Comparison of ENCODE assay signal across 21 mouse cellular contexts in the genomic region with DNA sequence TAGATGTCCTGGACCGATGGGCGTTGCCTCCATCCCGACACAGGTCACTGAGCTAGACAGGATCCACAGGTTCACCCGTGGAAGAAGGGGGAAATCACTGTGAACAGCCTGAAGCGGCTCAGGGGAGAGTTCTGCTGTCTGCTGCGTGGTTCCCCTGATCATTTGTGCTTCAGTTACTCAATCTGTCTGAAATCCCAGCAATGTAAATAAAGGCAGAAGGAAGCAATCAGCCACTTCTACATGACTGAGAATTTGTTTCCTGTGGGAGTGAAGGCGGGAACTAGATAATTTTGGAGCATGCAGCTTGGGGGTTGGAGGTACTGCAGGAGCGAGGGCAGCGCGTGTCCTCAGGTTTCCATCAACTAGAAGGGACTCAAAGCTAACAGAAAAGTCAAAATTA.
DNase-seq lines count a peak whose midpoint lies in the region; ATAC-seq and TF ChIP-seq lines count a peak whose summit lies in the region.
"Had no signal": no experiment of that assay in that cellular context is flagged by ENCODE, and none has a peak within 500 bp of the region (broad histone marks: within the 10 kb centered on the region; RNA-seq: fewer than 3 reads in every experiment).

No protein-coding gene starts in this region.

- H3K27me3 ChIP-seq in intestine, embryonic 15.5 days (replicated peaks): no peaks in the 10 kb centered on the region
- H3K27me3 ChIP-seq in intestine, postnatal 0 days (replicated peaks; ENCODE audit: control insufficient read depth, insufficient read depth, low read length): no peaks in the 10 kb centered on the region
- H3K27me3 ChIP-seq in lung, embryonic 14.5 days (ENCODE audit: insufficient read depth, low read length): no peaks in the 10 kb centered on the region
- no peaks in the 10 kb centered on the region for H3K27me3 ChIP-seq in embryonic facial prominence, embryonic 10.5 days (replicated peaks; ENCODE audit: low read depth, poor library complexity, severe bottlenecking)
- no peaks in the 10 kb centered on the region for H3K27me3 ChIP-seq in intestine, embryonic 16.5 days (replicated peaks; ENCODE audit: control insufficient read depth, insufficient read depth, low read length)
- H3K27me3 ChIP-seq in forebrain, embryonic 14.5 days (replicated peaks; ENCODE audit: control insufficient read depth, insufficient read depth, low read length): no peaks in the 10 kb centered on the region
- H3K27me3 ChIP-seq: embryonic facial prominence, embryonic 15.5 days; midbrain, embryonic 15.5 days had no signal

- no peak overlapping the region for H3K4me3 ChIP-seq in intestine, embryonic 15.5 days (replicated peaks)
- H3K4me3 ChIP-seq in intestine, postnatal 0 days (ENCODE audit: low read depth, low read length): no peak overlapping the region
- no peak overlapping the region for H3K4me3 ChIP-seq in lung, embryonic 14.5 days (ENCODE audit: low read depth, low read length)
- H3K4me3 ChIP-seq in lung, adult 2 months (replicated peaks; ENCODE audit: extremely low read depth, low read depth, low read length): no peak overlapping the region
- H3K4me3 ChIP-seq in embryonic facial prominence, embryonic 10.5 days: no peak overlapping the region
- no peak overlapping the region for H3K4me3 ChIP-seq in intestine, embryonic 16.5 days (ENCODE audit: low read length)
- no peak overlapping the region for H3K4me3 ChIP-seq in forebrain, embryonic 14.5 days (ENCODE audit: low read depth, low read length)
- H3K4me3 ChIP-seq: embryonic facial prominence, embryonic 15.5 days; heart, adult 2 months; midbrain, embryonic 15.5 days had no signal

- TF ChIP-seq CTCF in intestine, postnatal 0 days (IDR thresholded peaks at IDR 0.05; ENCODE audit: low read depth): no peak
- TF ChIP-seq CTCF in lung, embryonic 14.5 days (IDR thresholded peaks at IDR 0.05; ENCODE audit: low read depth): no peak
- TF ChIP-seq CTCF in lung, adult 2 months (IDR thresholded peaks at IDR 0.05; ENCODE audit: insufficient read depth, low read length): no peak

- TF ChIP-seq POLR2A in lung, adult 2 months (IDR thresholded peaks at IDR 0.05; ENCODE audit: borderline replicate concordance, extremely low read depth, low read depth, low read length): no peak

- H3K36me3 ChIP-seq in intestine, embryonic 15.5 days: no peaks in the 10 kb centered on the region
- no peaks in the 10 kb centered on the region for H3K36me3 ChIP-seq in intestine, postnatal 0 days (ENCODE audit: control insufficient read depth, insufficient read depth)
- no peaks in the 10 kb centered on the region for H3K36me3 ChIP-seq in lung, embryonic 14.5 days (ENCODE audit: insufficient read depth)
- no peaks in the 10 kb centered on the region for H3K36me3 ChIP-seq in embryonic facial prominence, embryonic 10.5 days (replicated peaks)
- no peaks in the 10 kb centered on the region for H3K36me3 ChIP-seq in intestine, embryonic 16.5 days (ENCODE audit: control insufficient read depth, insufficient read depth, low read length)
- no peaks in the 10 kb centered on the region for H3K36me3 ChIP-seq in forebrain, embryonic 14.5 days (ENCODE audit: control insufficient read depth, insufficient read depth, low read length)
- H3K36me3 ChIP-seq: embryonic facial prominence, embryonic 15.5 days; midbrain, embryonic 15.5 days had no signal

- peak; percentile 60 for DNase-seq in lung, embryonic 14.5 days
- DNase-seq in lung, adult 2 months: no peak
- DNase-seq in embryonic facial prominence, embryonic 10.5 days (ENCODE audit: low spot score): peak; percentile 47
- no peak for DNase-seq in thymus, postnatal 4 days
- no peak for DNase-seq in forebrain, embryonic 14.5 days (ENCODE audit: low spot score)
- DNase-seq: adrenal gland, postnatal 36 days; B cell, adult 2 months; cerebellum, adult 18-20 months; cerebellum, postnatal 25 days; forebrain, postnatal 0 days; gastrocnemius, postnatal 10 days; heart, adult 2 months; heart, postnatal 36 days; left cerebral cortex, postnatal 4 days; liver had no signal

- no peak overlapping the region for H3K27ac ChIP-seq in intestine, embryonic 15.5 days
- no peak overlapping the region for H3K27ac ChIP-seq in intestine, postnatal 0 days (ENCODE audit: low read depth, low read length)
- H3K27ac ChIP-seq in lung, embryonic 14.5 days (ENCODE audit: low read depth): no peak overlapping the region
- no peak overlapping the region for H3K27ac ChIP-seq in embryonic facial prominence, embryonic 10.5 days (replicated peaks)
- H3K27ac ChIP-seq in intestine, embryonic 16.5 days (ENCODE audit: low read length): no peak overlapping the region
- no peak overlapping the region for H3K27ac ChIP-seq in forebrain, embryonic 14.5 days (ENCODE audit: low read depth, low read length)
- H3K27ac ChIP-seq: embryonic facial prominence, embryonic 15.5 days; heart, adult 2 months; hindbrain, embryonic 14.5 days; midbrain, embryonic 15.5 days had no signal

- no peak overlapping the region for H3K9ac ChIP-seq in intestine, embryonic 15.5 days
- no peak overlapping the region for H3K9ac ChIP-seq in intestine, postnatal 0 days (ENCODE audit: low read depth, low read length)
- H3K9ac ChIP-seq in lung, embryonic 14.5 days: no peak overlapping the region
- no peak overlapping the region for H3K9ac ChIP-seq in intestine, embryonic 16.5 days (ENCODE audit: low read depth, low read length)
- H3K9ac ChIP-seq in forebrain, embryonic 14.5 days (ENCODE audit: low read length): no peak overlapping the region
- H3K9ac ChIP-seq: embryonic facial prominence, embryonic 15.5 days; forebrain, postnatal 0 days; hindbrain, embryonic 14.5 days; midbrain, embryonic 15.5 days had no signal

- H3K4me1 ChIP-seq in intestine, embryonic 15.5 days (replicated peaks): 0 out of 2 replicates have a peak, but pooled peaks cover 5% of the 10 kb centered on the region
- no peaks in the 10 kb centered on the region for H3K4me1 ChIP-seq in intestine, postnatal 0 days (replicated peaks; ENCODE audit: control insufficient read depth, insufficient read depth, low read length)
- no peaks in the 10 kb centered on the region for H3K4me1 ChIP-seq in lung, embryonic 14.5 days (ENCODE audit: insufficient read depth)
- H3K4me1 ChIP-seq in lung, adult 2 months (ENCODE audit: control insufficient read depth, insufficient read depth, low read length): no peaks in the 10 kb centered on the region
- H3K4me1 ChIP-seq in embryonic facial prominence, embryonic 10.5 days: peaks cover 16% of the 10 kb centered on the region
- no peaks in the 10 kb centered on the region for H3K4me1 ChIP-seq in intestine, embryonic 16.5 days (ENCODE audit: control insufficient read depth, insufficient read depth, low read length)
- H3K4me1 ChIP-seq in forebrain, embryonic 14.5 days (ENCODE audit: control insufficient read depth, insufficient read depth, low read length): no peaks in the 10 kb centered on the region

- 43% methylated on average over 10 of the region's 10 CpGs for WGBS in intestine, embryonic 15.5 days
- WGBS in intestine, postnatal 0 days: 52% methylated on average over 10 of the region's 10 CpGs
- WGBS in lung, embryonic 14.5 days: 25% methylated on average over 10 of the region's 10 CpGs
- 37% methylated on average over 10 of the region's 10 CpGs for WGBS in lung, adult 2 months
- 49% methylated on average over 10 of the region's 10 CpGs for WGBS in embryonic facial prominence, embryonic 10.5 days
- 36% methylated on average over 10 of the region's 10 CpGs for WGBS in intestine, embryonic 16.5 days
- 79% methylated on average over 10 of the region's 10 CpGs for WGBS in forebrain, embryonic 14.5 days

- peak; percentile 49; the same call in 1 of the 2 replicates for ATAC-seq in intestine, embryonic 15.5 days
- ATAC-seq in intestine, postnatal 0 days: no peak
- ATAC-seq in lung, embryonic 14.5 days (ENCODE audit: insufficient read depth): peak; percentile 15; the same call in 1 of the 2 replicates
- ATAC-seq in intestine, embryonic 16.5 days: peak; percentile 26; the same call in 1 of the 2 replicates
- no peak for ATAC-seq in forebrain, embryonic 14.5 days
- ATAC-seq: forebrain, postnatal 0 days; midbrain, embryonic 15.5 days had no signal

- no peak overlapping the region for H3K4me2 ChIP-seq in intestine, embryonic 15.5 days (replicated peaks)
- no peak overlapping the region for H3K4me2 ChIP-seq in intestine, postnatal 0 days (replicated peaks; ENCODE audit: low read depth)
- H3K4me2 ChIP-seq in lung, embryonic 14.5 days: no peak overlapping the region
- no peak overlapping the region for H3K4me2 ChIP-seq in intestine, embryonic 16.5 days (ENCODE audit: low read depth, low read length)
- H3K4me2 ChIP-seq in forebrain, embryonic 14.5 days (ENCODE audit: low read length): no peak overlapping the region
- H3K4me2 ChIP-seq: embryonic facial prominence, embryonic 15.5 days; hindbrain, embryonic 14.5 days; midbrain, embryonic 15.5 days had no signal

- no peaks in the 10 kb centered on the region for H3K9me3 ChIP-seq in intestine, embryonic 15.5 days
- H3K9me3 ChIP-seq in intestine, postnatal 0 days (ENCODE audit: control insufficient read depth): no peaks in the 10 kb centered on the region
- H3K9me3 ChIP-seq in lung, embryonic 14.5 days (ENCODE audit: low read depth, low read length): no peaks in the 10 kb centered on the region
- H3K9me3 ChIP-seq in embryonic facial prominence, embryonic 10.5 days: no peaks in the 10 kb centered on the region
- no peaks in the 10 kb centered on the region for H3K9me3 ChIP-seq in intestine, embryonic 16.5 days (ENCODE audit: control insufficient read depth, low read length)
- no peaks in the 10 kb centered on the region for H3K9me3 ChIP-seq in forebrain, embryonic 14.5 days (replicated peaks; ENCODE audit: control insufficient read depth, low read length)
- H3K9me3 ChIP-seq: embryonic facial prominence, embryonic 15.5 days; midbrain, embryonic 15.5 days had no signal

Comparison
In these comparisons a context has a peak if more than half of its experiments do, and no peak if none do; other contexts are left out.
1. ATAC-seq: peak in intestine, embryonic 15.5 days (single experiment), lung, embryonic 14.5 days (single experiment) and intestine, embryonic 16.5 days (single experiment); none in intestine, postnatal 0 days (single experiment) and forebrain, embryonic 14.5 days (single experiment).
2. DNase-seq: peak in lung, embryonic 14.5 days (single experiment) and embryonic facial prominence, embryonic 10.5 days (single experiment); none in lung, adult 2 months (single experiment), thymus, postnatal 4 days (single experiment) and forebrain, embryonic 14.5 days (single experiment).